Mouse (Mus musculus) CH12.LX (cell line): Measurements from ENCODE around the gene Rnf185. TPM values are rescaled to one million over a fixed set of nuclear protein-coding genes. Genes with fewer than 3 reads are reported as not detected.

Experiments
- DNase-seq: peaks from one replicate; pipeline ENCODE4 v3.0.0-alpha.2; 2013; ENCODE audit errors: extremely low read depth
- H3K27ac ChIP-seq: 2 replicates; pipeline ENCODE4 v1.5.1; 2012; ENCODE audit warnings: low read depth, mild to moderate bottlenecking, control low read depth, moderate library complexity; ENCODE audit not compliant: insufficient read depth
- H3K27me3 ChIP-seq: replicated peaks from 2 replicates; pipeline ENCODE3; 2012; ENCODE audit warnings: inconsistent platforms
- H3K36me3 ChIP-seq, 2 experiments: replicated peaks in 1 of 2; 2 replicates each; pipeline versions ENCODE3 to v1.6.1; 2012; ENCODE audit warnings: inconsistent platforms in 1 of 2, low read length in 1 of 2, mild to moderate bottlenecking in 1 of 2, mixed read lengths in 1 of 2, moderate library complexity in 1 of 2; ENCODE audit not compliant: control insufficient read depth in 1 of 2, insufficient read depth in 1 of 2
- H3K4me1 ChIP-seq, 2 experiments: 2 replicates each; pipeline ENCODE4 v1.6.1; 2012; ENCODE audit warnings: inconsistent platforms in 1 of 2, moderate library complexity in 1 of 2; ENCODE audit not compliant: insufficient read depth in 2 of 2, control insufficient read depth in 1 of 2
- H3K4me2 ChIP-seq: 2 replicates; pipeline ENCODE4 v1.6.1; 2012; ENCODE audit warnings: low read depth, mild to moderate bottlenecking, control low read depth; ENCODE audit not compliant: poor library complexity, insufficient read depth, severe bottlenecking
- H3K4me3 ChIP-seq, 3 experiments: fragments of 150-350 bp in 1 of 3; sonication (generic) in 1 of 3; replicated peaks in 1 of 3; 2 replicates each; pipeline versions ENCODE3 to v1.5.1; 2011 to 2012; ENCODE audit warnings: low read depth in 2 of 3, low read length in 2 of 3, mild to moderate bottlenecking in 2 of 3, moderate library complexity in 2 of 3, control low read depth in 1 of 3, improper control_type of control experiment in 1 of 3, inconsistent platforms in 1 of 3, mixed read lengths in 1 of 3; ENCODE audit not compliant: poor library complexity in 1 of 3
- H3K79me2 ChIP-seq: replicated peaks from 2 replicates; pipeline ENCODE4 v1.6.1; 2012; ENCODE audit warnings: mild to moderate bottlenecking, moderate library complexity; ENCODE audit not compliant: control insufficient read depth, poor library complexity, insufficient read depth, severe bottlenecking; ENCODE audit errors: extremely low read depth
- H3K9ac ChIP-seq: 2 replicates; pipeline ENCODE4 v1.6.1; 2012; ENCODE audit warnings: low read depth, mild to moderate bottlenecking, control low read depth, moderate library complexity; ENCODE audit not compliant: insufficient read depth
- H3K9me3 ChIP-seq: replicated peaks from 2 replicates; pipeline ENCODE3; 2012; ENCODE audit warnings: low read length, inconsistent platforms, mixed read lengths
- BHLHE40 ChIP-seq: IDR thresholded peaks from 2 replicates; pipeline ENCODE4 v1.6.1; 2011; ENCODE audit warnings: mild to moderate bottlenecking, low read depth, low read length, improper control_type of control experiment
- CTCF ChIP-seq, 2 experiments: IDR thresholded peaks in 1 of 2; conservative IDR thresholded peaks in 1 of 2; 2 replicates each; pipeline ENCODE4 v1.5.1; 2011 to 2012; ENCODE audit warnings: low read depth in 2 of 2, low read length in 2 of 2, improper control_type of control experiment in 1 of 2, inconsistent platforms in 1 of 2, mild to moderate bottlenecking in 1 of 2, moderate library complexity in 1 of 2
- E2F4 ChIP-seq: IDR thresholded peaks from 2 replicates; pipeline ENCODE4 v1.6.1; 2011; ENCODE audit warnings: low read depth, low read length, improper control_type of control experiment; ENCODE audit not compliant: insufficient replicate concordance
- EP300 ChIP-seq: IDR thresholded peaks from 2 replicates; pipeline ENCODE4 v1.6.1; 2011; ENCODE audit warnings: low read length, improper control_type of control experiment
- ETS1 ChIP-seq: conservative IDR thresholded peaks from 2 replicates; pipeline ENCODE4 v1.6.1; 2012; ENCODE audit warnings: low read depth, mild to moderate bottlenecking, inconsistent platforms, low read length, improper control_type of control experiment, moderate library complexity
- IRF4 ChIP-seq: IDR thresholded peaks from 2 replicates; pipeline ENCODE4 v1.6.1; 2014; ENCODE audit warnings: low read depth, mild to moderate bottlenecking, inconsistent platforms, low read length, improper control_type of control experiment
- JUN ChIP-seq: IDR thresholded peaks from 2 replicates; pipeline ENCODE4 v1.6.1; 2011; ENCODE audit warnings: low read depth, mild to moderate bottlenecking, low read length, improper control_type of control experiment, moderate library complexity; ENCODE audit not compliant: insufficient read depth
- KAT2A ChIP-seq: IDR thresholded peaks from 2 replicates; pipeline ENCODE4 v1.6.1; 2012; ENCODE audit warnings: low read length, improper control_type of control experiment, inconsistent platforms; ENCODE audit not compliant: insufficient replicate concordance
- MXI1 ChIP-seq: IDR thresholded peaks from 2 replicates; pipeline ENCODE4 v1.6.1; 2011; ENCODE audit warnings: mild to moderate bottlenecking, low read depth, low read length, improper control_type of control experiment
- NELFE ChIP-seq: IDR thresholded peaks from 2 replicates; pipeline ENCODE4 v1.6.1; 2011; ENCODE audit warnings: low read depth, low read length, improper control_type of control experiment
- RAD21 ChIP-seq: IDR thresholded peaks from 2 replicates; pipeline ENCODE4 v1.6.1; 2011; ENCODE audit warnings: low read depth, mild to moderate bottlenecking, low read length, improper control_type of control experiment, moderate library complexity
- RCOR1 ChIP-seq: conservative IDR thresholded peaks from 2 replicates; pipeline ENCODE4 v1.6.1; 2012; ENCODE audit warnings: low read depth, mild to moderate bottlenecking, inconsistent platforms, low read length, improper control_type of control experiment
- SMC3 ChIP-seq: IDR thresholded peaks from 2 replicates; pipeline ENCODE4 v1.6.1; 2011; ENCODE audit warnings: low read depth, low read length, improper control_type of control experiment
- UBTF ChIP-seq: IDR thresholded peaks from 2 replicates; pipeline ENCODE4 v1.6.1; 2012; ENCODE audit warnings: low read depth, mild to moderate bottlenecking, inconsistent platforms, low read length, improper control_type of control experiment, moderate library complexity
- USF2 ChIP-seq: conservative IDR thresholded peaks from 2 replicates; pipeline ENCODE4 v1.6.1; 2011; ENCODE audit warnings: low read depth, low read length, improper control_type of control experiment
- ZC3H11A ChIP-seq: IDR thresholded peaks from 2 replicates; pipeline ENCODE4 v1.6.1; 2012; ENCODE audit warnings: low read depth, mild to moderate bottlenecking, inconsistent platforms, low read length, improper control_type of control experiment
- ZKSCAN1 ChIP-seq: IDR thresholded peaks from 2 replicates; pipeline ENCODE4 v1.6.1; 2012; ENCODE audit warnings: low read depth, inconsistent platforms, low read length, improper control_type of control experiment, borderline replicate concordance
- ZMIZ1 ChIP-seq: IDR thresholded peaks from 2 replicates; pipeline ENCODE4 v1.6.1; 2012; ENCODE audit warnings: low read depth, mild to moderate bottlenecking, inconsistent platforms, low read length, improper control_type of control experiment
- dilution Hi-C: fragments of 300-500 bp; cut with MboI; formaldehyde crosslinking; loops from 2 replicates; pipeline ENCODE4 v1.14.3; 2020; ENCODE audit warnings: low sequenced_read_pairs; ENCODE audit not compliant: extremely low pct_unique_long_range_greater_than_20kb, extremely low pct_ligation_motif_present
- in situ Hi-C: fragments of 300-500 bp; cut with MboI; formaldehyde crosslinking; loops from 3 replicates; pipeline ENCODE4 v1.14.3; 2019; ENCODE audit warnings: low sequenced_read_pairs, low pct_ligation_motif_present, low pct_unique_long_range_greater_than_20kb, mixed read lengths
- polyA plus RNA-seq: library from polyadenylated mRNA; unstranded; fragments of >175 nt; gene quantifications from 2 replicates; pipeline ENCODE4 v1.2.1, GENCODE M21; 2012; ENCODE audit warnings: low read depth; ENCODE audit not compliant: insufficient read length
- total RNA-seq, 2 experiments: library from RNA; depleted of rRNA; stranded (reverse); fragments of 300-350 nt in 1 of 2; fragments of >200 nt in 1 of 2; gene quantifications; 2 replicates each; pipeline ENCODE4 v1.2.3; 2012 to 2014

Gene Rnf185
- total and polyA plus RNA-seq, 3 experiments: 15.6 to 26.7 (median 26.4) TPM

DNA sequence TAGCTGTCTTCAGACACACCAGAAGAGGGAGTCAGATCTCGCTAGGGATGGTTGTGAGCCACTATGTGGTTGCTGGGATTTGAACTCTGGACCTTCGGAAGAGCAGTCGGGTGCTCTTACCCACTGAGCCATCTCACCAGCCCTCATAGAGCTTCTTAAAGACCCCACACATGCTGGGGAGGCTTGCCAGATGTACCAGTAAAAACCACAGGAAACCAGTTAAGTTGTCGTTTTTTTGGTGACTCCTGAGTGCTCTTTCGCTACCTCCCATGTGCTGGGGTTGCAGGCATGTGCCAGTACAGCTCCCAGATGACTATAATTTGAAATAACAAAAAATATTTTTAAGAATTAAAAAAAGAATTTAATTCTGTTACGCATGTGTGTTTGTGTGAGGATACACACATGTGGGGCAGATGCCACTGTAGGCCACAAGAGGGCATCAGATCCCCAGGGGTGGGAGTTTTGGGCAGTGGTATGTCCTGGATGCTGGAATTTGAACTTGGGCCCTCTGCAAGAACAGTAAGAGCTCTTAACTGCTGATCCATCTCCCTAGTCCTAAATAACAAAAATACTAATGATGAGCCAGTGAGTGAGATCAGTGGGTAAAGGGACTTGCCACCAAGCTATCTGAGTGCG lies 22.4 kb upstream of the Rnf185 start:
- H3K4me1 ChIP-seq: no peaks in the 10 kb centered on the region
- H3K27me3 ChIP-seq: peaks cover 7% of the 10 kb centered on the region
- H3K4me3 ChIP-seq: no peak overlapping the region
- in situ Hi-C loops: loop anchor here (5.0 to 10.0 kb wide), 2 partner anchors 53 to 320 kb away; no protein-coding TSS in a partner anchor
- H3K27ac ChIP-seq: no peak overlapping the region
- no peaks in the 10 kb centered on the region for H3K9me3 ChIP-seq
- no peak overlapping the region for H3K9ac ChIP-seq
- DNase-seq: peak; percentile 26
- H3K79me2 ChIP-seq: no peaks in the 10 kb centered on the region
- no peak overlapping the region for H3K4me2 ChIP-seq
- dilution Hi-C loops: no loop called here
- TF ChIP-seq CTCF (conservative IDR thresholded peaks at IDR 0.05 in 1 of 2, IDR thresholded peaks at IDR 0.05 in 1 of 2; ENCODE audit: low read depth in 2 of 2, low read length in 2 of 2): peak; percentile 71 to 84
- no peak for TF ChIP-seq EP300
- peak; percentile 79 for TF ChIP-seq RAD21
- no peak for TF ChIP-seq E2F4
- peak; percentile 80 for TF ChIP-seq SMC3
- no peaks in the 10 kb centered on the region for H3K36me3 ChIP-seq

DNA sequence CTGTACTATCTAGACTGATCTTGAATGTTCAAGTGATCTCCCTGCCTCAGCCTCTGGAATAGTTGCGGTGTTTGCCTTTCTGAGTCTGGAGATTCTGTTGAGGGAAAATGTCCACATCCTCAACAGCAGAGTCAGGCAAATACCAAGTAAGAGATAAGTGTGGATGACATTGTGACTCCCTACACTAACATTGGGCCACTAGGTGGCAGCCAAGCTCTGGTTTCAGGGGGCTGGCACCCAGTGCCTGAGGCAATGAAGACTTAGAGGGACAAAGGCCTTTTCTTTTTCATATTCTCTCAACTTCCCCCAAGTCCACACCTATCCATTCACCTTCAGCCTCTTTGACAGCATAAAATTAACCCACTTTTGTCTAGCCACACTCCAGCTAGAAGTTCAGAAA lies 20.3 kb upstream of the Rnf185 start:
- Histone ChIP-seq H3K36me3 (no peaks in the 10 kb centered on the region), H3K27me3 (peaks cover 5% of the 10 kb centered on the region), H3K4me2 (no peak overlapping the region), H3K9me3 (no peaks in the 10 kb centered on the region), H3K4me3 (no peak overlapping the region), H3K79me2 (no peaks in the 10 kb centered on the region), H3K27ac (no peak overlapping the region), H3K9ac (no peak overlapping the region), H3K4me1 (no peaks in the 10 kb centered on the region)
- in situ Hi-C loops: loop anchor here (10.0 kb wide), 1 partner anchor 322 kb away; no protein-coding TSS in a partner anchor
- TF ChIP-seq IRF4 (0 out of 2 replicates have a peak, but pooled peaks have one; percentile 30), USF2 (no peak), RCOR1 (no peak), ZC3H11A (peak; percentile 16; the same call in 1 of the 2 replicates), NELFE (peak; percentile 42; the same call in 1 of the 2 replicates), CTCF (conservative IDR thresholded peaks at IDR 0.05 in 1 of 2, IDR thresholded peaks at IDR 0.05 in 1 of 2; ENCODE audit: low read depth in 2 of 2, low read length in 2 of 2) (peak; percentile 82 to 95), SMC3 (peak; percentile 86), RAD21 (peak; percentile 85)
- dilution Hi-C loops: no loop called here
- DNase-seq: peak; percentile 88

DNA sequence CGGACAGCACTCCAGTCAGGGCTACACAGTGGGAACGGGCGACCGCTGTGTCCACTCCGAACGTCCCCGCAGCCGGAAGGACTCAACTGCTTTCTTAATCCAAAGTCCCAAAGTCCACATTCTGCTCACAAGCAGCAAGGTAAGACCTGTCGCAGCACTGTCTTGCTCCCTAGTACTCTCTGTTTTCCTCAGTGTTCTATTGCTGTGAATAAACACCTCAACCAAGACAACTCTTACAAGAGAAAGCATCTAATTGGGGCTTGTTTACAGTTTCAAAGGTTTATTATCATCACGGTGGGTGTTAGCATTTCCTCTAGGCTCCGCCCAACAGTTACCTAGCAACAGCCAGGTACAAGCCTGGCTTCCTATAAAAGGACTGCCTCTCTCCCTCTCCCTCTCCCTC lies 19.3 kb upstream of the Rnf185 start:
- dilution Hi-C loops (no loop called here), in situ Hi-C loops (loop anchor here (10.0 kb wide), 1 partner anchor 323 kb away; no protein-coding TSS in a partner anchor)
- H3K36me3 ChIP-seq: no peaks in the 10 kb centered on the region
- DNase-seq: no peak
- H3K4me2 ChIP-seq: no peak overlapping the region
- no peak overlapping the region for H3K27ac ChIP-seq
- no peak overlapping the region for H3K9ac ChIP-seq
- H3K4me3 ChIP-seq: no peak overlapping the region
- H3K4me1 ChIP-seq: no peaks in the 10 kb centered on the region
- H3K27me3 ChIP-seq: peaks cover 5% of the 10 kb centered on the region
- TF ChIP-seq MXI1: no peak
- TF ChIP-seq ETS1: no peak
- TF ChIP-seq JUN: no peak
- no peak for TF ChIP-seq UBTF
- no peak for TF ChIP-seq ZMIZ1
- TF ChIP-seq KAT2A: no peak
- TF ChIP-seq BHLHE40: no peak
- TF ChIP-seq ZKSCAN1: no peak
- TF ChIP-seq USF2: no peak
- TF ChIP-seq, all 38 proteins: peak for 0
- Histone ChIP-seq H3K9me3 (no peaks in the 10 kb centered on the region), H3K79me2 (no peaks in the 10 kb centered on the region)
